In the genomic region with DNA sequence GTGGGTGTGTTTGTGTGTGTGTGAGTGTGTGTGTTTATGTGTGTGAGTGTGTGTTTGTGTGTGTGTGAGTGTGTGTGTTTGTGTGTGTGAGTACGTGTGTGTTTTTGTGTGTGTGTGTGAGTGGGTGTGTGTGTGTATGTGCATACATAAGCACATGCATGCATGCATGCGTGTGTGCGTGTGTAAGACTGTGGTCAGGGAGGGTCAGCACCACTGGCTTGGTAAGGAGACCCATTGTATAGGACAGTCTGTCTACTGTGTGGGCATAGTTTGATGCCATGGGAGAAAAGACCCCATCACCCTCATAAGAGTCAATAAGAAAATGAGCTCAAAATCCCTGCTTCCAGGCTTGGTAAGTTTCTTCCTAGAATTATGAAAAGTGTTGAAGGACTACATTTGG, we compare ENCODE assay signal across 16 mouse cellular contexts. TPM values are rescaled to one million over a fixed set of nuclear protein-coding genes. Genes with fewer than 3 reads are reported as not detected.
DNase-seq lines count a peak whose midpoint lies in the region; ATAC-seq and TF ChIP-seq lines count a peak whose summit lies in the region.
"Had no signal": no experiment of that assay in that cellular context is flagged by ENCODE, and none has a peak within 500 bp of the region (broad histone marks: within the 10 kb centered on the region; RNA-seq: fewer than 3 reads in every experiment).

No protein-coding gene starts in this region.

- H3K4me2 ChIP-seq in heart, embryonic 11.5 days: no peak overlapping the region
- H3K4me2 ChIP-seq in heart, embryonic 12.5 days: no peak overlapping the region
- H3K4me2 ChIP-seq in liver, embryonic 11.5 days: no peak overlapping the region
- no peak overlapping the region for H3K4me2 ChIP-seq in liver, postnatal 0 days (ENCODE audit: low read depth, low read length)
- H3K4me2 ChIP-seq: embryonic facial prominence, embryonic 13.5 days; forebrain, embryonic 13.5 days; heart, embryonic 13.5 days; kidney, embryonic 15.5 days; limb, embryonic 12.5 days had no signal

- 0 out of 2 replicates have a peak, but pooled peaks have one; percentile 39 for ATAC-seq in heart, embryonic 11.5 days (replicated peaks; ENCODE audit: insufficient number of reproducible peaks, low FRiP score, low TSS enrichment)
- ATAC-seq in heart, embryonic 12.5 days (ENCODE audit: insufficient number of reproducible peaks, low FRiP score): no peak
- peak; percentile 23; the same call in 1 of the 2 replicates for ATAC-seq in liver, embryonic 11.5 days (replicated peaks; ENCODE audit: low FRiP score)
- ATAC-seq in liver, postnatal 0 days: no peak

- no peak for TF ChIP-seq CTCF in liver, postnatal 0 days (IDR thresholded peaks at IDR 0.05; ENCODE audit: low read depth)

- no peak for TF ChIP-seq EP300 in liver, postnatal 0 days (IDR thresholded peaks at IDR 0.05; ENCODE audit: low read depth)

- H3K4me1 ChIP-seq in heart, embryonic 11.5 days (ENCODE audit: control insufficient read depth, insufficient read depth, low read length): no peaks in the 10 kb centered on the region
- H3K4me1 ChIP-seq in heart, embryonic 12.5 days (replicated peaks): no peaks in the 10 kb centered on the region
- H3K4me1 ChIP-seq in liver, embryonic 11.5 days (replicated peaks; ENCODE audit: control insufficient read depth, insufficient read depth, low read length): no peaks in the 10 kb centered on the region
- no peaks in the 10 kb centered on the region for H3K4me1 ChIP-seq in liver, postnatal 0 days (ENCODE audit: insufficient read depth)
- H3K4me1 ChIP-seq: embryonic facial prominence, embryonic 13.5 days; forebrain, embryonic 13.5 days; heart, embryonic 13.5 days; kidney, embryonic 15.5 days; limb, embryonic 12.5 days had no signal

- H3K27ac ChIP-seq in heart, embryonic 11.5 days (ENCODE audit: low read depth, low read length): no peak overlapping the region
- no peak overlapping the region for H3K27ac ChIP-seq in heart, embryonic 12.5 days (ENCODE audit: poor library complexity, severe bottlenecking)
- no peak overlapping the region for H3K27ac ChIP-seq in liver, embryonic 11.5 days (ENCODE audit: low read depth, low read length)
- H3K27ac ChIP-seq in liver, postnatal 0 days (ENCODE audit: low read depth): no peak overlapping the region
- H3K27ac ChIP-seq: embryonic facial prominence, embryonic 13.5 days; forebrain, embryonic 13.5 days; heart, embryonic 13.5 days; kidney, embryonic 15.5 days; layer of hippocampus, adult 2 months; left cerebral cortex, adult 2 months; limb, embryonic 12.5 days; macrophage had no signal

- no peaks in the 10 kb centered on the region for H3K36me3 ChIP-seq in heart, embryonic 11.5 days (ENCODE audit: control insufficient read depth, insufficient read depth, low read length)
- no peaks in the 10 kb centered on the region for H3K36me3 ChIP-seq in heart, embryonic 12.5 days
- no peaks in the 10 kb centered on the region for H3K36me3 ChIP-seq in liver, embryonic 11.5 days (ENCODE audit: control insufficient read depth, insufficient read depth, low read length)
- H3K36me3 ChIP-seq in liver, postnatal 0 days (replicated peaks; ENCODE audit: insufficient read depth, low read length): no peaks in the 10 kb centered on the region
- H3K36me3 ChIP-seq: embryonic facial prominence, embryonic 13.5 days; heart, embryonic 13.5 days; kidney, embryonic 15.5 days; limb, embryonic 12.5 days had no signal

- no peaks in the 10 kb centered on the region for H3K9me3 ChIP-seq in heart, embryonic 11.5 days (replicated peaks; ENCODE audit: control insufficient read depth, low read length)
- H3K9me3 ChIP-seq in heart, embryonic 12.5 days (replicated peaks): no peaks in the 10 kb centered on the region
- H3K9me3 ChIP-seq in liver, embryonic 11.5 days (ENCODE audit: control insufficient read depth, low read length): no peaks in the 10 kb centered on the region
- H3K9me3 ChIP-seq in liver, postnatal 0 days (ENCODE audit: low read length): no peaks in the 10 kb centered on the region
- H3K9me3 ChIP-seq: embryonic facial prominence, embryonic 13.5 days; forebrain, embryonic 13.5 days; heart, embryonic 13.5 days; kidney, embryonic 15.5 days; limb, embryonic 12.5 days had no signal

- WGBS in heart, embryonic 11.5 days (ENCODE audit: insufficient replicate concordance): 87% methylated on average over 3 of the region's 3 CpGs
- 79% methylated on average over 3 of the region's 3 CpGs for WGBS in heart, embryonic 12.5 days
- WGBS in liver, embryonic 11.5 days: 86% methylated on average over 3 of the region's 3 CpGs
- 85% methylated on average over 3 of the region's 3 CpGs for WGBS in liver, postnatal 0 days (ENCODE audit: insufficient replicate concordance)

- H3K4me3 ChIP-seq in heart, embryonic 11.5 days (ENCODE audit: low read depth, low read length): no peak overlapping the region
- no peak overlapping the region for H3K4me3 ChIP-seq in heart, embryonic 12.5 days
- H3K4me3 ChIP-seq in liver, embryonic 11.5 days (ENCODE audit: low read depth, low read length): no peak overlapping the region
- no peak overlapping the region for H3K4me3 ChIP-seq in liver, postnatal 0 days (ENCODE audit: low read depth, low read length)
- H3K4me3 ChIP-seq: embryonic facial prominence, embryonic 13.5 days; erythroblast, embryonic 14.5 days; forebrain, embryonic 13.5 days; heart, embryonic 13.5 days; kidney, embryonic 15.5 days; layer of hippocampus, adult 2 months; left cerebral cortex, adult 2 months; limb, embryonic 12.5 days had no signal

- no peak for DNase-seq in liver, embryonic 11.5 days (ENCODE audit: low spot score)
- DNase-seq in liver, postnatal 0 days: no peak
- peak; percentile 2 for DNase-seq in retina, embryonic 14.5 days (ENCODE audit: low spot score)
- DNase-seq in retina, postnatal 1 day: no peak
- no peak for DNase-seq in lung, postnatal 4 days

- no peak overlapping the region for H3K9ac ChIP-seq in heart, embryonic 11.5 days (ENCODE audit: low read depth, low read length)
- H3K9ac ChIP-seq in heart, embryonic 12.5 days: no peak overlapping the region
- H3K9ac ChIP-seq in liver, embryonic 11.5 days (ENCODE audit: low read depth, low read length): no peak overlapping the region
- no peak overlapping the region for H3K9ac ChIP-seq in liver, postnatal 0 days (replicated peaks)
- H3K9ac ChIP-seq: embryonic facial prominence, embryonic 13.5 days; forebrain, embryonic 13.5 days; heart, embryonic 13.5 days; kidney, embryonic 15.5 days; limb, embryonic 12.5 days had no signal

- no peaks in the 10 kb centered on the region for H3K27me3 ChIP-seq in heart, embryonic 11.5 days (ENCODE audit: control insufficient read depth, insufficient read depth, low read length)
- no peaks in the 10 kb centered on the region for H3K27me3 ChIP-seq in heart, embryonic 12.5 days (replicated peaks)
- no peaks in the 10 kb centered on the region for H3K27me3 ChIP-seq in liver, embryonic 11.5 days (replicated peaks; ENCODE audit: control insufficient read depth, insufficient read depth, low read length)
- no peaks in the 10 kb centered on the region for H3K27me3 ChIP-seq in liver, postnatal 0 days (ENCODE audit: insufficient read depth, low read length)
- H3K27me3 ChIP-seq: embryonic facial prominence, embryonic 13.5 days; forebrain, embryonic 13.5 days; heart, embryonic 13.5 days; kidney, embryonic 15.5 days; limb, embryonic 12.5 days had no signal

RNA-seq across cellular contexts. Expression of a gene that starts 34.7 kb away (rescaled TPM):
- 7.4 and 8.7 TPM in 2 replicates for polyA plus RNA-seq in heart, embryonic 11.5 days (2014; fragmentation: Nextera tagmentation; extraction: Ambion mirVana)
- 7.3 and 8.5 TPM in 2 replicates for polyA plus RNA-seq in heart, embryonic 12.5 days (2016; fragmentation: Nextera tagmentation; extraction: Ambion mirVana)
- polyA plus RNA-seq in liver, embryonic 11.5 days (2014; fragmentation: Nextera tagmentation; extraction: Ambion mirVana): 8.0 and 8.6 TPM in 2 replicates
- polyA plus RNA-seq in liver, postnatal 0 days (2015; fragmentation: Nextera tagmentation; extraction: Ambion mirVana): 2.6 and 2.7 TPM in 2 replicates

RNA-seq across cellular contexts. Expression of a gene that starts 37.8 kb away (rescaled TPM):
- 43.7 and 52.4 TPM in 2 replicates for polyA plus RNA-seq in heart, embryonic 11.5 days (2014; fragmentation: Nextera tagmentation; extraction: Ambion mirVana)
- 41.8 and 42.2 TPM in 2 replicates for polyA plus RNA-seq in heart, embryonic 12.5 days (2016; fragmentation: Nextera tagmentation; extraction: Ambion mirVana)
- 34.5 and 39.1 TPM in 2 replicates for polyA plus RNA-seq in liver, embryonic 11.5 days (2014; fragmentation: Nextera tagmentation; extraction: Ambion mirVana)
- 10.3 and 12.1 TPM in 2 replicates for polyA plus RNA-seq in liver, postnatal 0 days (2015; fragmentation: Nextera tagmentation; extraction: Ambion mirVana)

Comparison
In these comparisons a context has a peak if more than half of its experiments do, and no peak if none do; other contexts are left out.
1. ATAC-seq: peak in heart, embryonic 11.5 days (single experiment) and liver, embryonic 11.5 days (single experiment); none in heart, embryonic 12.5 days (single experiment) and liver, postnatal 0 days (single experiment).